Mouse (Mus musculus) cerebellum, adult 2 months (tissue): ENCODE data around the gene Rmnd5a.

Source experiments
- CTCF ChIP-seq: fragments of 200-500 bp; IDR thresholded peaks from 2 replicates; pipeline ENCODE4 v1.5.1; 2011; ENCODE audit warnings: low read depth, mild to moderate bottlenecking, control low read depth, low read length, moderate library complexity, borderline replicate concordance; ENCODE audit not compliant: insufficient read depth
- POLR2A ChIP-seq: fragments of 200-500 bp; IDR thresholded peaks from 2 replicates; pipeline ENCODE4 v1.6.1; 2011; ENCODE audit warnings: low read length, control low read depth, borderline replicate concordance; ENCODE audit not compliant: insufficient read depth

DNA sequence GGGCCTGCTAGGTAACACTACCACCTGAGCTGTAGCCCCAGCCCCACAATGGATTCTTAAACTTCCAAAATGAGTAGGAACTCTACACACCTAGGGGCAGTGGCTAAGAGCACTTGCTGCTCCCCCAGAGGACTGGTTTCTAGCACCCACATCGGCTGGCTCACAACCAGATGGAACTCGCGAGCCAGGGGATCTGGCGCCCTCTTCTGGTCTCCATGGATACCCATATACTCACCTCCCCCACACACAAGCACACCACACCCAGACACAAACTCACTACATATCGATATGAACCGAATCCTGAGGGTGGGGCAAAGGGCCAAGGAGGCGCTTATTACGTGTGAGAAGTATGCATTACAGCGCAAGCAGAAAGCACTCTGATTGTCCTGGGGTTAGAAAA is 92.4 kb downstream of the Rmnd5a start:
- TF ChIP-seq CTCF, result no peak
- no peak for TF ChIP-seq POLR2A
